Mouse (Mus musculus): ENCODE results near the gene 4930558K02Rik. TPM values are rescaled to one million over a fixed set of nuclear protein-coding genes. Genes with fewer than 3 reads are reported as not detected.

Gene 4930558K02Rik
- total and polyA plus RNA-seq, 2 experiments from 2014 or later = not detected

DNA sequence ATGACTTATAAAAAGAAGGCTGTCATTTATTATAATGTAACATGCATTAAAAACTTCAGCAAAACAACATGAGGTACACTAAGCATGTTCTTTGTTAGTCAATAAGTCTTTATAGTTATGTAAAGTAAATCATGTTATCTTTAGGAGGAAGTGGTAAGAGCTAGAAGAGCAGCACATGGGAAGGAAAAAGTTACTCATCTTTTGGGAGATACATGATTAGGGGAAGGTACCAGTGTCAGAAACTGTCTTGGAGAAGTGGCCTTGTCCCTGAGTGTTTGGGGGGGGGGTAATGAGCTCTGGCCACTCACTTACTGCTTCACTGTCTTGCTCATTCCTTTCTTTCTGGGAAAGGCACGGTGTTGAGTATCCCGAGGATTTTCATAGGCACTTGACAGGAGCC, 37.4 kb downstream of the 4930558K02Rik start:
- Histone ChIP-seq H3K27ac (ENCODE audit: low read depth) (no peak overlapping the region), H3K9ac (replicated peaks; ENCODE audit: low read depth, low read length) (no peak overlapping the region), H3K27me3 (ENCODE audit: control insufficient read depth, insufficient read depth, low read length) (no peaks in the 10 kb centered on the region), H3K4me2 (ENCODE audit: low read depth, low read length) (no peak overlapping the region), H3K36me3 (replicated peaks; ENCODE audit: control insufficient read depth, insufficient read depth, low read length) (no peaks in the 10 kb centered on the region), H3K4me1 (ENCODE audit: control insufficient read depth, insufficient read depth) (no peaks in the 10 kb centered on the region), H3K9me3 (replicated peaks; ENCODE audit: control insufficient read depth, low read length) (no peaks in the 10 kb centered on the region), H3K4me3 (ENCODE audit: low read depth, low read length) (no peak overlapping the region)
- TF ChIP-seq EP300 (IDR thresholded peaks at IDR 0.05; ENCODE audit: low read depth) (no peak), CTCF (IDR thresholded peaks at IDR 0.05; ENCODE audit: low read depth) (no peak)
- no peak for DNase-seq (ENCODE audit: low spot score)
- ATAC-seq (ENCODE audit: insufficient read depth, low read depth) = no peak
- 65% methylated on average over 2 of the region's 2 CpGs for WGBS

DNA sequence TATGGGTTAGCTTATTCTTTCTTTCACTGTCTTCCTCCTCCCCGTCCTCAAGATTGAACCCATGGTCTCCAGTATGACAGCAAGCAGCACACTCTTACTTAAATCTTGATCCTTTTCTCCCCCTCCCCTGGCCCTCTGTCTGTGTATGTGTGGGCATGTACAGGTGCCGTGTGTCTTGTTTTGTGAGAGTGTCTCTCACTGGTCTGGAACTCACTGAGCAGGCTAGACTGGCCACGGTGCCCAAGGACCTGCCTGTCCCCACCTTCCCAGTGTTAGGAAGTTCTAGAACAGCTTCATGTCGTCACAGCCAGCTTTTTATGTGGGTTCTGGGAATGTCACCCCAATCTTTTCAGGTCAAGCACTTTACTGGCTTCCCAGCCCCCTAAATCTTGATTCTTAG, 47.1 kb downstream of the 4930558K02Rik start:
- DNase-seq (ENCODE audit: low spot score) (no peak), ATAC-seq (ENCODE audit: insufficient read depth, low read depth) (no peak)
- Histone ChIP-seq H3K4me2 (ENCODE audit: low read depth, low read length) (no peak overlapping the region), H3K4me1 (ENCODE audit: control insufficient read depth, insufficient read depth) (no peaks in the 10 kb centered on the region), H3K36me3 (replicated peaks; ENCODE audit: control insufficient read depth, insufficient read depth, low read length) (no peaks in the 10 kb centered on the region), H3K4me3 (ENCODE audit: low read depth, low read length) (no peak overlapping the region), H3K9ac (replicated peaks; ENCODE audit: low read depth, low read length) (no peak overlapping the region), H3K9me3 (replicated peaks; ENCODE audit: control insufficient read depth, low read length) (no peaks in the 10 kb centered on the region), H3K27ac (ENCODE audit: low read depth) (no peak overlapping the region), H3K27me3 (ENCODE audit: control insufficient read depth, insufficient read depth, low read length) (no peaks in the 10 kb centered on the region)
- WGBS = 71% methylated on average over 4 of the region's 4 CpGs
- no peak for TF ChIP-seq EP300 (IDR thresholded peaks at IDR 0.05; ENCODE audit: low read depth)
- no peak for TF ChIP-seq CTCF (IDR thresholded peaks at IDR 0.05; ENCODE audit: low read depth)

DNA sequence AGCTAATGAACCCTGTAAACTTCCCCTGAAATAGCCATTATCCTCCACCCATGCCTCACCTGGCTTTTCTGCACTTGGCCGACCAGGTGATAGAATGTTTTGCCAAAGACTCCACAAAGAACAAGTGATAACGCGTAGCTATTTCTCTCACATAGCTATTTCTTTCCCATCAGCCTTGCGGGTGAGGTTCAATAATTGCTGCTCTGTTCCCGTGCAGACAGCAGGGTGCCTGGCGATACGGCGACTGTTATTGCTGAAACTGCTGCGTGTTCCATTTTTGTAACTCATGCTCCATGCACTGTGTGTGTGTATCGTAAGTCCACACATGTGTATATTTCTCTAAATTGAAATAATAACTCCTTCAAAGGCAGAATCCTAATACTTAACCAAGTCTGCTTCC, 47.6 kb downstream of the 4930558K02Rik start:
- Histone ChIP-seq H3K36me3 (replicated peaks; ENCODE audit: control insufficient read depth, insufficient read depth, low read length) (no peaks in the 10 kb centered on the region), H3K4me3 (ENCODE audit: low read depth, low read length) (no peak overlapping the region), H3K27me3 (ENCODE audit: control insufficient read depth, insufficient read depth, low read length) (no peaks in the 10 kb centered on the region), H3K9ac (replicated peaks; ENCODE audit: low read depth, low read length) (no peak overlapping the region), H3K9me3 (replicated peaks; ENCODE audit: control insufficient read depth, low read length) (no peaks in the 10 kb centered on the region), H3K27ac (ENCODE audit: low read depth) (no peak overlapping the region), H3K4me2 (ENCODE audit: low read depth, low read length) (no peak overlapping the region), H3K4me1 (ENCODE audit: control insufficient read depth, insufficient read depth) (no peaks in the 10 kb centered on the region)
- 89% methylated on average over 10 of the region's 10 CpGs for WGBS
- ATAC-seq (ENCODE audit: insufficient read depth, low read depth) (no peak), DNase-seq (ENCODE audit: low spot score) (no peak)
- TF ChIP-seq EP300 (IDR thresholded peaks at IDR 0.05; ENCODE audit: low read depth) (no peak), CTCF (IDR thresholded peaks at IDR 0.05; ENCODE audit: low read depth) (no peak)

DNA sequence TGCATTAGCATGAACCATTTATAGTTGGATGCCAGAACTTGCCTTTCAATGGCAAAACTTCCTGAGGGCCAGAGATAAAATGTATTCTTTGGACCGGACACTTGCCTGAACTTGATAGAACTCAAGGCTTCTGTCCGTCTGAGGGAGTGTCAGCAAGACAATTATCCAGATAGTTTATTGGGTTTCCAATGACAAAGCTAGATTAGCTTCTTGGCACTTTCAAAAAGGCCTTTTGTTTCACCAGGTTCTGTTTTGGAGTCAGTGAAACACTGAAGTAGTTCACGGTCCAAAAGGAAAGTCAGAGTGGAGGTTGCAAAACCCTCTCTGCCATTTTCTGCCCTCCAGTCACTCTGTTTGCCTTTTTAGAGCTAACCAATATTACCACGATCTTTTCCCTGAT, 48.1 kb downstream of the 4930558K02Rik start:
- no peak overlapping the region for H3K4me3 ChIP-seq (ENCODE audit: low read depth, low read length)
- DNase-seq (ENCODE audit: low spot score) = no peak
- 62% methylated on average over 4 of the region's 4 CpGs for WGBS
- H3K27ac ChIP-seq (ENCODE audit: low read depth) = no peak overlapping the region
- no peaks in the 10 kb centered on the region for H3K9me3 ChIP-seq (replicated peaks; ENCODE audit: control insufficient read depth, low read length)
- TF ChIP-seq EP300 (IDR thresholded peaks at IDR 0.05; ENCODE audit: low read depth) (no peak), CTCF (IDR thresholded peaks at IDR 0.05; ENCODE audit: low read depth) (no peak)
- ATAC-seq (ENCODE audit: insufficient read depth, low read depth) = no peak
- H3K9ac ChIP-seq (replicated peaks; ENCODE audit: low read depth, low read length) = no peak overlapping the region
- no peaks in the 10 kb centered on the region for H3K27me3 ChIP-seq (ENCODE audit: control insufficient read depth, insufficient read depth, low read length)
- H3K4me1 ChIP-seq (ENCODE audit: control insufficient read depth, insufficient read depth) = no peaks in the 10 kb centered on the region
- no peak overlapping the region for H3K4me2 ChIP-seq (ENCODE audit: low read depth, low read length)
- H3K36me3 ChIP-seq (replicated peaks; ENCODE audit: control insufficient read depth, insufficient read depth, low read length) = no peaks in the 10 kb centered on the region

- Histone ChIP-seq H3K27ac (ENCODE audit: low read depth) (no peak overlapping the region), H3K4me2 (ENCODE audit: low read depth, low read length) (no peak overlapping the region), H3K9ac (replicated peaks; ENCODE audit: low read depth, low read length) (no peak overlapping the region), H3K36me3 (replicated peaks; ENCODE audit: control insufficient read depth, insufficient read depth, low read length) (no peaks in the 10 kb centered on the region), H3K4me3 (ENCODE audit: low read depth, low read length) (no peak overlapping the region), H3K27me3 (ENCODE audit: control insufficient read depth, insufficient read depth, low read length) (no peaks in the 10 kb centered on the region), H3K4me1 (ENCODE audit: control insufficient read depth, insufficient read depth) (0 out of 2 replicates have a peak, but pooled peaks cover 3% of the 10 kb centered on the region), H3K9me3 (replicated peaks; ENCODE audit: control insufficient read depth, low read length) (no peaks in the 10 kb centered on the region)
- 84% methylated on average over 2 of the region's 2 CpGs for WGBS
- DNase-seq (ENCODE audit: low spot score) (no peak), ATAC-seq (ENCODE audit: insufficient read depth, low read depth) (no peak)
- TF ChIP-seq CTCF (IDR thresholded peaks at IDR 0.05; ENCODE audit: low read depth) (no peak), EP300 (IDR thresholded peaks at IDR 0.05; ENCODE audit: low read depth) (no peak)
These were observed 51.5 kb downstream of the 4930558K02Rik start for GRCm38 (mm10) chr1:161927976-161928375.

DNA sequence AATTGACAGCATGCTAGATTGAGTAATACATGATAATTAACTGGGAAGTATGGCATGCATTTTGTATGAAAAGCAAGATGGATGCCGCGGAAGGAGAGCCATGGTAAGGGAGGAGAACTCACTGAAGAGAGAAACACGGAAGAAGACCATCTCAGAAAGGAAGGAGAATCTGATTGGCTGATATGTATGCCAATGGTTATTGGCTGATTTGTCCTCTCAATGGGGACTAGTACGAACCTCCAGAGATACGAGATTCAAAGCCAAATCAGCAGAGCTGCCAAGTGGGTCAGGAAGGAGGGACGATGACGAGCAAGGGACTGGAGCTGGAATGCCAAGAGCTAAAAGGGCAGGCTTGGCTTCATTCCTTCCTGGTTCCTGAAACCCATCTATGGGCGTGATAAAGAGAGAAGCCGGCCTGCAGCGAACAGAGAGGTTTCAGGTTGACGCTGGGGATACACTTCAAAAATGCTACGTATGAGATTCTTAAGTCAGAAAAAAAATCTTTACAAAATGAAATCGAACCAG, 54.1 kb downstream of the 4930558K02Rik start:
- WGBS = 62% methylated on average over 13 of the region's 13 CpGs

More for the DNA sequence above, 54.1 kb downstream of the 4930558K02Rik start:
- Histone ChIP-seq H3K4me3 (ENCODE audit: low read depth, low read length) (no peak overlapping the region), H3K27me3 (ENCODE audit: control insufficient read depth, insufficient read depth, low read length) (no peaks in the 10 kb centered on the region), H3K36me3 (replicated peaks; ENCODE audit: control insufficient read depth, insufficient read depth, low read length) (no peaks in the 10 kb centered on the region), H3K9me3 (replicated peaks; ENCODE audit: control insufficient read depth, low read length) (no peaks in the 10 kb centered on the region), H3K4me2 (ENCODE audit: low read depth, low read length) (no peak overlapping the region), H3K4me1 (ENCODE audit: control insufficient read depth, insufficient read depth) (0 out of 2 replicates have a peak, but pooled peaks cover 3% of the 10 kb centered on the region), H3K9ac (replicated peaks; ENCODE audit: low read depth, low read length) (no peak overlapping the region), H3K27ac (ENCODE audit: low read depth) (no peak overlapping the region)
- DNase-seq (ENCODE audit: low spot score) (no peak), ATAC-seq (ENCODE audit: insufficient read depth, low read depth) (no peak)
- no peak for TF ChIP-seq CTCF (IDR thresholded peaks at IDR 0.05; ENCODE audit: low read depth)
- TF ChIP-seq EP300 (IDR thresholded peaks at IDR 0.05; ENCODE audit: low read depth) = no peak

Measured in heart, postnatal 0 days (tissue).